Mouse (Mus musculus) kidney, postnatal 0 days (tissue): ENCODE data around the gene Sema3d. TPM values are rescaled to one million over a fixed set of nuclear protein-coding genes. Genes with fewer than 3 reads are reported as not detected.
A peak's percentile ranks its signal among the peaks of the same experiment; 100 is the strongest.

Experiments used
- ATAC-seq: fragments of 200-750 bp; cut with Nextera tagmentation; replicated peaks from 2 replicates; pipeline ENCODE4 v1.8.0; 2017; ENCODE audit warnings: low read depth, moderate number of reproducible peaks, moderate TSS enrichment, moderate library complexity; ENCODE audit not compliant: low FRiP score
- DNase-seq: peaks from one replicate; pipeline ENCODE4 v3.0.0-alpha.2; 2016; ENCODE audit warnings: low spot score
- H3K27ac ChIP-seq: fragments of 300-500 bp; sonication (generic); 2 replicates; pipeline ENCODE4 v1.5.1; 2014; ENCODE audit warnings: mild to moderate bottlenecking
- H3K27me3 ChIP-seq: fragments of 300-500 bp; sonication (generic); 2 replicates; pipeline ENCODE4 v1.6.1; 2014; ENCODE audit warnings: low read length, mixed read lengths; ENCODE audit not compliant: insufficient read depth
- H3K36me3 ChIP-seq: fragments of 300-500 bp; sonication (generic); 2 replicates; pipeline ENCODE4 v1.6.1; 2014; ENCODE audit warnings: low read length, mixed read lengths; ENCODE audit not compliant: insufficient read depth
- H3K4me1 ChIP-seq: fragments of 300-500 bp; sonication (generic); replicated peaks from 2 replicates; pipeline ENCODE4 v1.6.1; 2014; ENCODE audit warnings: antibody characterized with exemption, low read length, mixed read lengths; ENCODE audit not compliant: insufficient read depth
- H3K4me2 ChIP-seq: fragments of 300-500 bp; sonication (generic); 2 replicates; pipeline ENCODE4 v1.6.1; 2014; ENCODE audit warnings: mild to moderate bottlenecking, low read length, moderate library complexity, mixed read lengths
- H3K4me3 ChIP-seq: fragments of 300-500 bp; sonication (generic); replicated peaks from 2 replicates; pipeline ENCODE4 v1.5.1; 2014; ENCODE audit warnings: low read depth, low read length
- H3K9ac ChIP-seq: fragments of 300-500 bp; sonication (generic); 2 replicates; pipeline ENCODE4 v1.6.1; 2014; ENCODE audit warnings: low read depth, low read length
- H3K9me3 ChIP-seq: fragments of 300-500 bp; sonication (generic); replicated peaks from 2 replicates; pipeline ENCODE4 v1.6.1; 2016; ENCODE audit warnings: low read length, inconsistent platforms, mixed read lengths
- CTCF ChIP-seq: IDR thresholded peaks from 2 replicates; pipeline ENCODE4 v1.5.1; 2016; ENCODE audit warnings: antibody characterized with exemption, low read depth, mild to moderate bottlenecking, moderate library complexity
- WGBS: fragments of 180-500 bp; shearing (Covaris S2); extraction: QIAGEN DNeasy Blood & Tissue Kit; methylation state at CpG from one replicate; pipeline ENCODE4 v1.1.7; 2014; 5-methylcytosine and 5-hydroxymethylcytosine counted together
- polyA plus RNA-seq: library from polyadenylated mRNA; unstranded; fragments of >200 nt; fragmentation: Nextera tagmentation; extraction: Ambion mirVana; gene quantifications from 2 replicates; pipeline ENCODE4 v1.2.1, GENCODE M21; 2015

The Sema3d gene
- polyA plus RNA-seq, 1 experiment from 2014 or later, result 11.1 TPM

DNA sequence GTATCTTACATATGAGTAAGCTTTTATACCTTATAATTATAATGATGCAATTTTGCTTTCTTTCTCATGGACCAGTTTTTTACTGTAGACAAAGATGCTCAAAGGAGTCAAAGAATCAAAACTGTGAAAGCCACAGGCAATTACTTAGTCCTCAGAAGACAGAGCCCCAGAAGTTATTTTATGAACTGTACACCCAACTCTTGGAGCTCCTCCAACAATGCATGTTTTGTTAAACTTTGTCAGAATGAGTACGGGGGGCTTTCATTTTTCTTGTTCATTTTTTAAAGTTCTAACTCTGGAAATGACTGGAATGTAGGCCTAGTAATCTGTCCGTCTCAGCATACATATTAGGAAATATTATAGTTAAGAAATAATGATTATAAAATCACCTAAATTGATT is 16.1 kb downstream of the Sema3d start:
- DNase-seq (no peak), ATAC-seq (no peak)
- no peaks in the 10 kb centered on the region for H3K9me3 ChIP-seq
- no peak overlapping the region for H3K27ac ChIP-seq
- no peaks in the 10 kb centered on the region for H3K27me3 ChIP-seq
- no peaks in the 10 kb centered on the region for H3K36me3 ChIP-seq
- no peak overlapping the region for H3K4me3 ChIP-seq
- 57% methylated on average over 2 of the region's 2 CpGs for WGBS
- no peak overlapping the region for H3K4me2 ChIP-seq
- no peaks in the 10 kb centered on the region for H3K4me1 ChIP-seq
- TF ChIP-seq CTCF, result no peak
- no peak overlapping the region for H3K9ac ChIP-seq

DNA sequence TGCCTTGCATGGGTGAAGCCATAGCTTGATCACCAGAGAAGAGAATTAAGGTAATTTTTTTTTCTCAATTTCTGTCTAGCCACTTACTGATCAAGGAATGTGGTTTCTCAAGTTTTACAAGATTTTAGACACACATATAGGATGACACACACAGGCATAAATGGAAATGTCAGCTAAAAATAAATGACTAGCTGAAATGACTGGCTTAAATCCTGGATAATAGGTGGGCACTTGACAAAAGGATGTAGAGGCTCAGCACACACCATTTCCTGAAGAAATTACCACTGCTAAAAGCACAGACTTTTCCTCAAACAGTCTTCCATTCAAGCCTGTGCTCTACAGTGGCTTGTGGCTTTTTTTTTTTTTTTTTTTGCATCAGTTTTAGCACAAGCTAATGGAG is 21.0 kb downstream of the Sema3d start:
- Histone ChIP-seq H3K9ac (no peak overlapping the region), H3K27me3 (no peaks in the 10 kb centered on the region), H3K27ac (no peak overlapping the region), H3K4me3 (no peak overlapping the region), H3K4me1 (no peaks in the 10 kb centered on the region), H3K4me2 (no peak overlapping the region), H3K36me3 (no peaks in the 10 kb centered on the region), H3K9me3 (no peaks in the 10 kb centered on the region)
- TF ChIP-seq CTCF, result no peak
- ATAC-seq, result no peak
- DNase-seq, result no peak

DNA sequence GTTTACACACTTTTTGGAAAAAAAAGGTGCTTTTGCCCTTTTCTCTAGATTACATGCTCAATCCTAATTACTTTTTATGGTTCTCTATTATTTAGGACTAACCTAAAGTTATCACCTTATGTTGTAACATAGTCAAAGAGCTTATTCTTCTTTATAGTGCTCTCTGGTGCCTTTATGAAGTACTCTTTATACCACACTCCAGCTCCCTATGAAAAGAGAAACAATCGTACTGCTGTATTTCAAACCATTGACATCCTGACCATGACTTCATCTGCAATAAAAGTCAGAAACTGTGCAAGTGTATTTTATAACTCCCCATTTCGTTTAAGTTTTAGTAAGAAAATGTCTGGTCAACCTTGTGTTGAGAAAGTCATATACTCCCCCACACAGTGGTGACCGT is 29.4 kb downstream of the Sema3d start:
- Histone ChIP-seq H3K4me2 (no peak overlapping the region), H3K4me3 (no peak overlapping the region), H3K9me3 (no peaks in the 10 kb centered on the region), H3K27ac (no peak overlapping the region), H3K9ac (no peak overlapping the region), H3K36me3 (no peaks in the 10 kb centered on the region), H3K4me1 (no peaks in the 10 kb centered on the region), H3K27me3 (no peaks in the 10 kb centered on the region)
- ATAC-seq (no peak), DNase-seq (no peak)
- 30% methylated on average over 3 of the region's 3 CpGs for WGBS
- TF ChIP-seq CTCF, result no peak

DNA sequence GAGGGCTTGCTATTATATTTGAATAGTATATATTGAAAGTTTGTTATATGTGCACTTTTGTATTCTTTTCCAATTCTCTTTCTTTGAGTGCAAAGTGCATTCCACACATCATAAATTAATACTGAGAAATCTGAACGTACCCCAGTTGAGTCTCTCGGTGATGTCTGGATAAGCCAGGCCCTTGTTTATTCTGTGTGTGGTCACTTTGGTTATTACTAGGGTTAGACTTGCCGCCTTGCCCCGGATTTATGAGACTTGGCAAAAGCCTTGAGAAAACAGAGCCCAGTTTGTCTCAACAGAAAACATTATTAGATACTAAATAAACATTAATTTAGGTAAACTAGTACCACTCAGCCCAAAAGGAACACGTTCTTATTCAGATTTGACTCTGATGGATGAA is 40.1 kb downstream of the Sema3d start:
- TF ChIP-seq CTCF, result no peak
- ATAC-seq, result no peak
- Histone ChIP-seq H3K27ac (no peak overlapping the region), H3K4me3 (no peak overlapping the region), H3K4me2 (no peak overlapping the region), H3K9ac (no peak overlapping the region), H3K4me1 (no peaks in the 10 kb centered on the region), H3K36me3 (no peaks in the 10 kb centered on the region), H3K9me3 (no peaks in the 10 kb centered on the region), H3K27me3 (no peaks in the 10 kb centered on the region)
- no peak for DNase-seq
- WGBS, result 19% methylated on average over 5 of the region's 5 CpGs

DNA sequence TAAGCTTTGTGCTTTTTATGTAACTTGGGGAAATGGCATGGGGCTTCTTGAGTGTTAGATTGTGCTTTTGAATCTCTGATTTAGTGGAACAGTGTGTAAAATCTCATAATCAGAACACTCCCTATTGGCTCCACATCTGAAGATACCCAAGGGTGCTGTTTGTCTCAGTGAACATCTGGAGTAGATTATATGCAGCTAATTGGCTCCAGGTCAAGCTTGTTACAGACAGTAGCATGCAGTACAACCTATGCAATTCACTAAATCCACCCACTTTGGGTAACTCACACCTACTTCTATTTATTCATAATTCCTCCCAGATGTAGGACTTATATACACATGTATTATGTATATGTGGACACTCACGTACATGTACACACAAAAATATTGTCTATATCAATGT is 58.6 kb downstream of the Sema3d start:
- Histone ChIP-seq H3K9me3 (no peaks in the 10 kb centered on the region), H3K9ac (no peak overlapping the region), H3K27me3 (no peaks in the 10 kb centered on the region), H3K36me3 (no peaks in the 10 kb centered on the region), H3K4me3 (no peak overlapping the region), H3K4me1 (no peaks in the 10 kb centered on the region), H3K4me2 (no peak overlapping the region), H3K27ac (no peak overlapping the region)
- TF ChIP-seq CTCF, result no peak
- DNase-seq (peak; percentile 24), ATAC-seq (no peak)
- 72% methylated on average over 1 of the region's 1 CpGs for WGBS

DNA sequence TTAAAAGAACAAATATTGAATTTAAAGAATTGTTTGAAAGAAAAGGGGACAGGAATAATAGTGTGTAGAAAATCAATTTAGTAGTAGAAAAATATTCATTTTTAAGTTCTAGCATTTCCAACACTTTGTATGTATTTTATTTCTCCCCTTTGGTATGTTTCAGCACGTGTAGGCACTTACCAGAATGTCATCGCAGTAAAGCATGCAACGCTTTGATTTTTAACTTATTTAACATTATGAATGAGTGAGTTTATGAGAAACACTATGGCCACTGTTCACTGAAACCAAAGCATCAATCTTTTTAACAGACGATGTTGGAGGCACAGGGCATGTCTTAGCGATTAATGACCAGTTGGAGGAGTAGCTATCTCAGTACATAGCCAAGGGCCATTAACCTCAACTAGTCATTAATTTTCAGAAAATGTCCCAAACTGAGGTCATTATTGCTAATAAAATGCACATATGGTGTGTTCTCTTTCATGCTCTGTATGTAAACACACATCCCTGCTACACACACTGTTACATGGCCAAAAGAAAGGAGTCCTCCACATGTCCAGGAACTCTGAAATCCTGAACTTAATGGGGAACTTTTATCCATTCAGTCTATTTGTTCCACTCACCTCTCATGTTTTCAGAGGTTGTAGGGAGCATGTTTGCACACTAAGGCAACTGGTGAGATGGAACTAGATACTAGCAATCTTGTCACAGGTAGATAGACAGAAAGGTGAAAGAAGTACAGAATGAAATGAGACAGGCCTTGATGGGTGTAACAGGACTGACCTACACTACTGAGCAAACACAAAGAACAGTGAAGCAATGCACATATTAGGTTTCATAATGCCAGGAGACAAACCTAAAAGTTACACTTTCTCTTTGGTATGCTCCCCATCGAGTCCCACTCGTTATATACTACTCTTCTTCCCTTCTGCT is 59.3 kb downstream of the Sema3d start:
- Histone ChIP-seq H3K9ac (no peak overlapping the region), H3K4me1 (no peaks in the 10 kb centered on the region), H3K4me2 (no peak overlapping the region), H3K27me3 (no peaks in the 10 kb centered on the region), H3K9me3 (no peaks in the 10 kb centered on the region), H3K4me3 (no peak overlapping the region), H3K36me3 (no peaks in the 10 kb centered on the region), H3K27ac (no peak overlapping the region)
- peak; percentile 54 for ATAC-seq
- peak; percentile 85 for DNase-seq
- TF ChIP-seq CTCF, result peak; percentile 17; the same call in 1 of the 2 replicates
- WGBS, result 23% methylated on average over 7 of the region's 7 CpGs
